Mouse (Mus musculus) kidney, postnatal 25 days (tissue): ENCODE results near the gene Cdk5rap2.
A peak's percentile ranks its signal among the peaks of the same experiment; 100 is the strongest.

Experiments used
- DNase-seq, 2 experiments: peaks; one replicate each; pipeline ENCODE4 v3.0.0; 2021; ENCODE audit warnings: mixed read lengths in 2 of 2

Cdk5rap2 gene

GRCm38 (mm10) chr4:70260419-70260807 is 149.8 kb downstream of the Cdk5rap2 start:
- DNase-seq, result no peak

- DNase-seq, result no peak
Observed at GRCm38 (mm10) chr4:70259726-70260418, 150.4 kb downstream of the Cdk5rap2 start.

- DNase-seq, result no peak
Observed at GRCm38 (mm10) chr4:70258826-70259225, 151.4 kb downstream of the Cdk5rap2 start.

- DNase-seq, result no peak
Observed at GRCm38 (mm10) chr4:70258205-70258604, 152.0 kb downstream of the Cdk5rap2 start.

GRCm38 (mm10) chr4:70251782-70252181 is 158.5 kb downstream of the Cdk5rap2 start:
- DNase-seq, result no peak

- DNase-seq, result no peak
Observed at GRCm38 (mm10) chr4:70245706-70246105, 164.5 kb downstream of the Cdk5rap2 start.

GRCm38 (mm10) chr4:70243561-70244120 is 166.6 kb downstream of the Cdk5rap2 start:
- DNase-seq, result no peak

- DNase-seq, result no peak
Observed at GRCm38 (mm10) chr4:70239731-70240130, 170.5 kb downstream of the Cdk5rap2 start.

- DNase-seq, result no peak
Observed at GRCm38 (mm10) chr4:70238862-70239261, 171.4 kb downstream of the Cdk5rap2 start.

- DNase-seq, result peak in 1 of 2 experiments; percentile 6
Observed at GRCm38 (mm10) chr4:70232383-70232782, 177.9 kb downstream of the Cdk5rap2 start.

- DNase-seq, result no peak
Observed at GRCm38 (mm10) chr4:70229874-70230273, 180.4 kb downstream of the Cdk5rap2 start.

GRCm38 (mm10) chr4:70228350-70228749 is 181.9 kb downstream of the Cdk5rap2 start:
- no peak for DNase-seq

GRCm38 (mm10) chr4:70227667-70228066 is 182.6 kb downstream of the Cdk5rap2 start:
- DNase-seq, result peak in 1 of 2 experiments; percentile 27

- DNase-seq, result peak in 1 of 2 experiments; percentile 25
Observed at GRCm38 (mm10) chr4:70224503-70224902, 185.7 kb downstream of the Cdk5rap2 start.

GRCm38 (mm10) chr4:70221878-70222277 is 188.4 kb downstream of the Cdk5rap2 start:
- DNase-seq, result no peak

- DNase-seq, result no peak
Observed at GRCm38 (mm10) chr4:70221370-70221769, 188.9 kb downstream of the Cdk5rap2 start.

- peak in 1 of 2 experiments; percentile 24 for DNase-seq
Observed at GRCm38 (mm10) chr4:70220277-70221180, 189.7 kb downstream of the Cdk5rap2 start.

- DNase-seq, result no peak
Observed at GRCm38 (mm10) chr4:70219776-70220175, 190.5 kb downstream of the Cdk5rap2 start.

- DNase-seq, result no peak
Observed at GRCm38 (mm10) chr4:70185971-70186370, 224.3 kb downstream of the Cdk5rap2 start.
